Mouse (Mus musculus) embryo, embryonic 10 days (tissue): ENCODE results near the gene Rbpms2.
A peak's percentile ranks its signal among the peaks of the same experiment; 100 is the strongest.

Experiments used
- DNase-seq: peaks from one replicate; pipeline ENCODE4 v3.0.0-alpha.2; 2015; ENCODE audit warnings: low spot score

Rbpms2 gene

GRCm38 (mm10) chr9:65629025-65629766 is at the start of gene Rbpms2:
TSS of gene Rbpms2 (plus strand) at chr9:65629648.
- DNase-seq: peak; percentile 30

- DNase-seq: peak; percentile 93
Measured at GRCm38 (mm10) chr9:65579781-65580371, 49.6 kb upstream of the Rbpms2 start, which contains the start of gene Plekho2. TSS of gene Plekho2 (minus strand) at chr9:65580040.

- DNase-seq: peak; percentile 96
Measured at GRCm38 (mm10) chr9:65580401-65581256, 48.8 kb upstream of the Rbpms2 start.

- peak; percentile 56 for DNase-seq
Measured at GRCm38 (mm10) chr9:65583045-65583444, 46.4 kb upstream of the Rbpms2 start.

- peak; percentile 86 for DNase-seq
Measured at GRCm38 (mm10) chr9:65586406-65587269, 42.8 kb upstream of the Rbpms2 start, which contains the start of gene Pif1. TSS of gene Pif1 (plus strand) at chr9:65587160.

- peak; percentile 17 for DNase-seq
Measured at GRCm38 (mm10) chr9:65587270-65587572, 42.2 kb upstream of the Rbpms2 start.

- DNase-seq: peak; percentile 57
Measured at GRCm38 (mm10) chr9:65587573-65588358, 41.7 kb upstream of the Rbpms2 start.

- DNase-seq: no peak
Measured at GRCm38 (mm10) chr9:65589091-65589490, 40.4 kb upstream of the Rbpms2 start.

GRCm38 (mm10) chr9:65592721-65593120 is 36.7 kb upstream of the Rbpms2 start:
- DNase-seq: no peak

GRCm38 (mm10) chr9:65593596-65593995 is 35.9 kb upstream of the Rbpms2 start:
- no peak for DNase-seq

GRCm38 (mm10) chr9:65598765-65599249 is 30.6 kb upstream of the Rbpms2 start:
- DNase-seq: peak; percentile 82

- no peak for DNase-seq
Measured at GRCm38 (mm10) chr9:65600951-65601350, 28.5 kb upstream of the Rbpms2 start.

- peak; percentile 55 for DNase-seq
Measured at GRCm38 (mm10) chr9:65603401-65604102, 25.9 kb upstream of the Rbpms2 start.

GRCm38 (mm10) chr9:65605471-65606136 is 23.8 kb upstream of the Rbpms2 start:
- peak; percentile 97 for DNase-seq

GRCm38 (mm10) chr9:65606321-65607109 is 22.9 kb upstream of the Rbpms2 start:
- no peak for DNase-seq

- DNase-seq: no peak
Measured at GRCm38 (mm10) chr9:65607120-65607519, 22.3 kb upstream of the Rbpms2 start.

- DNase-seq: no peak
Measured at GRCm38 (mm10) chr9:65611969-65612486, 17.4 kb upstream of the Rbpms2 start.

GRCm38 (mm10) chr9:65613098-65613497 is 16.4 kb upstream of the Rbpms2 start:
- peak; percentile 68 for DNase-seq
